Mouse (Mus musculus): ENCODE results near the gene Impad1.

GRCm38 (mm10) chr4:4783686-4783957, 9.5 kb downstream of the Impad1 start:
- TF ChIP-seq CTCF (IDR thresholded peaks at IDR 0.05; ENCODE audit: borderline replicate concordance, insufficient read depth, low read depth, low read length) (no peak), POLR2A (IDR thresholded peaks at IDR 0.05; ENCODE audit: borderline replicate concordance, insufficient read depth, low read length) (no peak)

Data from cerebellum, adult 2 months (tissue).